Mouse (Mus musculus) right cerebral cortex, postnatal 36 days (tissue): ENCODE measurements around the gene Cd5.
A peak's percentile ranks its signal among the peaks of the same experiment; 100 is the strongest.

Experiments used
- DNase-seq, 2 experiments: peaks; one replicate each; pipeline ENCODE4 v3.0.0; 2022; ENCODE audit warnings: low spot score in 2 of 2, mixed read lengths in 1 of 2

The Cd5 gene

DNA sequence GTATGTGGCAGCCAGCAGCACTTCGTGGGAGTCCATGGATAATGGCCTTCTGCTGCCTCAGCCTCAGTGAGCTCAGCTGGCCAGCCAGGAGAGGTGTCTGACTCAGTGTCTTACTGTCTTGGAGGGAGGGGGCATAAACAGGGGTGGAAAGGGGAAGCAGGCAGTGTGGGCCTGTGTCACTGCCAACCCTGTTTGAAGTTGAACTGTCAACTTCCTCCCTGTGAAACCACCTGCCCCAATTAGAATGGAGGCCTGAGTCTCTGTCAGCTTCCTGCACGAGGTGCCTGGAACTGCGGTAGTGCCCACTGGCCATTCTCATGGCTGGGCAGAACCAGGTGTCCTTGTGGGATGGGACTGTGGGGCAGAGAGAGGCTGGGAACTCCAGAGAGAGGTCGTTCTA, at the start of gene Cd5:
Gene Cd5, minus strand, starts transcription at position 192 of the 400 bp plus-strand sequence.
- DNase-seq = no peak

- DNase-seq = no peak
These were observed 49.4 kb upstream of the Cd5 start for GRCm38 (mm10) chr19:10788242-10788641.

- DNase-seq = no peak
These were observed 48.6 kb upstream of the Cd5 start for GRCm38 (mm10) chr19:10787406-10787805.

DNA sequence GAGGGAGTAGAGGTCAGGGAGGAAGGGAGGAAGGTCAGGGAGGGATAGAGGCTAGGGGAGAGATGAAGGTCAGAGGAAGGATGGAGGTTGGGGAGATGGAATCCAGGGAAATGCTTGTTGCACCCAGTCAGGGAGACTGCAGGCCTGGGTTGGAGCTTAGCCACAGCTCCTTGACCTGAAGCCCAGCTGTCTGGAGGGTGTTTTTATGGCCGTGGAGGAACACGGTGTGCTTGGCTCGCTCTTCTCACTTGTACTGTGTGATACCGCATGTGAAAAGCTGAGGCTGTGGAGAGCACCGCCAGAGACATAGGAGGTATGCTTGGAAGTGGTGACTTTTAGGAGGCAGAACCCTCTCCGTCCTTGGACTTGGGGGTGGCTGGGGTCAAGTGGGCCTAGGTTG, 48.0 kb upstream of the Cd5 start:
- DNase-seq = no peak

DNA sequence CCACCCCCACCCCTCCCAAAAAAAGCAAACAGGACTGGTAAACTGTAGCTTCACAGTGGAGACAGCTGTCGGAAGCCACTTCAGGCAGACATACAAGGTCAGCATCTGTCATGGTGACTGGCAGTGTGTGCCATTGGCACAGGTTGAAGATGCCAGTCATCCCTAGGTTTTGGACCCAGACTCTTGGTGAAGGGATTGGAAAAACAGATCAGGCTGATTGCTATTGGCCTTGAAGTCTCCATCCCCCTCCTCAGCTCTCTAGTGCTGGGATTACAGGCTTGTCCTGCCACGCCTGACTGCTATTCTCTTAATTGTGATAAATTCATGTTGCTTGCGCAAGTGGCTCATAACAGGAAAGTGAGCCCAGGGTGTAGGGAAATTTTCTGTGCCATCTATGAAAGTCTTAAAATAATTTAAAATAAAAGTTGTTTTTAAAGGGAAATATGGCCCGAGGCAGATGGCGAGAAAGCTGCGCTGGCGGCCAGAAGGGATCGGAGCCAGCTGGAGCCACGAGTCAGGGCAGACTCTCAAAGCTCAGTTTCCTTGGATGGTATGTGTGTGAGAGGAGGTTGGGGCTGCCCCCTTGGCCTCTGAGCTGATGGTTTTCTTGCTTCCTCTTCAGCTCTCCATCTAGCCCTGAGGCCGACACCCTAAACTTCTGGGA, 46.1 kb upstream of the Cd5 start:
- DNase-seq = peak in 1 of 2 experiments; percentile 49

- DNase-seq = no peak
These were observed 45.3 kb upstream of the Cd5 start for GRCm38 (mm10) chr19:10784061-10784460.

DNA sequence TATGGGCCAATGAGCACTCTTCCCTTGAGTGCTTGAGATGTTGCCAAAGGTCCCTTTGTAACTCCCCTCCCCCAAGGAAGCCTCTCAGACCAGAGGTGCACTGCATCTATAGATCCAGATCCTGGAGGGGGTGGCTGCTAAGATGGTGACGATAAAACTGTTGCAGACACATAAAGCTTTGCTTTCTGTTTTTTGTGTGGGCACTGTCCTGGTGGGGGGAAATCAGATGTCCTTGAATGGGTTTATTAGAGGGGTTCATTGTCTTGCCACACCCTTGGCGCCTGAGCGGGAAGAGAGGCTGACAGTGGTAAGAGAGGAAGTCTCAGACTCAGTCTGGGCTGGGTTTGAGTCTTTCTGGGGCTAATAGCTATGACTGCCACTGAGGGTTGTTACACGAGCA, 44.4 kb upstream of the Cd5 start:
- no peak for DNase-seq

DNA sequence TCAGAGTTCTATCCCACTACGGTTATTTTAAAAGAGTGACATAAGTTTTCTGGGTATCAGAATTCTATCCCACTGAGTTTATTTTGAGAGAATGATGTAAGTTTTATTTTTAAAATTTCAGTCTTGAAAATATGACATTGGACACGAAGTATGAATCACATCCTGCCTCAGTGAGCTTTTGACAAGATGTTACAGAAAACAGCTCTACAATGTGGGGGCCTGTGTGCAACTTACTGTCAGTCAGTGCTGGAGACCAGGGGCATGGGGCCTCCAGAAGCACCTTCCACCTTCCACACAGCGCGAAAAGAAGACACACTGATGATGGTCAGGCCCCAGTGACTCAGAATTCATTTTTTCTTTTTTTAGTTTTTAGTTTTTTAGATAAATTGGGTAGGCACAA, 42.8 kb upstream of the Cd5 start:
- peak; percentile 46 to 51 for DNase-seq

- no peak for DNase-seq
These were observed 38.1 kb upstream of the Cd5 start for GRCm38 (mm10) chr19:10776906-10777305.

DNA sequence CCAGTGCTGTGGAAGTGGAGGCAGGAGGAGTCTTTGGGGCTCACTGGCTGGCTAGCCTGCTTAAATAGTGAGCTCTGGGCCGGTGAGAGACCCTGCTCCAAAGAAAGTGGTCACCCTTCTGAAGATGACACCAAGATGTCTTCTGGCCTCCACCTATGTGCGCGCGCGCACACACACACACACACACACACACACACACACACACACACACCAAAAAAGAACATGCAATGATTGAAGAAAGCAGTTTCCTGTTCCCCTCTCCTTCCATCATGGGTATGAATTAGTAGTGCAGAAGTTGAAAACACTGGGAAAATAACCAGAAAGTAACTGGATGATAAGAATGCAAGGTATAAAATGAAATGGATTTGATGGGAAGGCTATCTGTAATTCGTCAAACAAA, 35.3 kb upstream of the Cd5 start:
- DNase-seq = no peak

DNA sequence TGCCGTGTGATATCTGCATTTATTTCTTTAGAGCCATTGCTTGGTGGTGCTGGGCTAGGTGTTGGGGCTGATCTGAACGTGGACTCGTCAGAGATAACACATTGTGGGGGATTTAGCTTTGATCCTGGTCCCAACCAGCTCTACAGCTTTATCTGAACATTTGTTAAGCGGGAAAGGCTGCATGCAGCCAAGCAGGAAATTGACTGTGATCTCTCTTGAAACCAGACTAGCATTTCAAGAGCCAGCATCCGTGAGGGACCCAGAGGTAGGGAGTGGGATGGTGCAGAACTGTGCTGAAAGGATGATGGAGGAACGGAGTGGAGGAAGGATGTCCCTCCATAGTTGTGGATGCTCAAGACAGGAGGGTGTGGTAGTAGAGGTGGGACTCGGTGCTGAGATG, 34.6 kb upstream of the Cd5 start:
- no peak for DNase-seq

GRCm38 (mm10) chr19:10772866-10773265, 34.1 kb upstream of the Cd5 start:
- no peak for DNase-seq

DNA sequence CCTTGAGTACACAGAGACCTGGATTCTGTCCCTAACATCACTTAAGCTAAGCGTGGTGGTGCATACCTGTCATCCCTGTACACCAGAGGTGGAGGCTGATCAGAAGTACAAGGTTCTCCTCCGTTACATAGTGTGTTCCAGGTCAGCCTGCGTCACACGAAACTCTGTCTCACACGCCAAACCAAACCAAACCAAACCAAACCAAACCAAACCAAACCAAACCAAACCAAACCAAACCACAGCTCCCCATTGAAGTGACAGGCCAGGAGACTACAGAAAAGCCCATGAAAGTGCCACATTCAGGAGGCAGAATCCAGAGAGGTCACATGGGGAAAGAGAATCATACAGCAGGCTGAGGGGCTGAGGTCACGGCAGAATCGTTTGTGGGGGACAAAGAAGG, 33.2 kb upstream of the Cd5 start:
- no peak for DNase-seq

DNA sequence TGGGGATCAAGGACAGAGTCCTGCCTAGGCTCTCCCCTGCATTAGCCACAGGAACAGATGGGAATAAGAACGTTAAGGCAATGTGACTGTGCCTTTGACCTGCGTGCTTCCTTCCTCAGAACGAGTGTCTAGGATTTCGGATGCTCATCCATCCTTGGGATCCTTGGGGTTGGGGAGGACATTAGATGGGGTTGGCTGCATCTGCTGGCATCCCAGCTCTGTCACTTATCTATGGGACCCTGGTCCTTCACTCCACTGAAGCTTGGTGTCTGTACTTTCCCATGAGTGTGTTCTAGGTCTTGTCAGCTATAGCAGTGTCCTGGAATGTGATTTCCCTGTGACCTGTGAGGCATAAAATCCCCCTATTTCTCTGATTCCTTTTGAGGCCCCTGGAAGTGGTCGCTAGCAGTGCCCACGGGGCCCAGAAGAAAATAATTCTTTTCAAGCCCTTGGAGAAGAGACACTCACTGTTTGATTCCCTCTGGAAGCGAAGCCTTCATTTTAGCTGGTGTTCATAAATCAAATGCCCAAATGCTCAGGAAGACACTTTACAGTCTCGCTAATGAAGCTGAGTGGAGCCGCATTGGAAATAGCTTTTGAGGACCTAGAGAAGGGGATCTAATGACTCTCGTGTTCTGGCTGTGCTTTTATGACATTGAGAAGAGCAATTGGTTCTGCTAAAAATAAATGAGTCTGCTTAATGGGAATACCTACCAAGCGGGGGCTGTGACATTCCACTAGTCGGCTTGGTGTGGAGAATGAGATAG, 30.8 kb upstream of the Cd5 start:
- DNase-seq = no peak

- DNase-seq = no peak
These were observed 30.1 kb upstream of the Cd5 start for GRCm38 (mm10) chr19:10768694-10769428.

DNA sequence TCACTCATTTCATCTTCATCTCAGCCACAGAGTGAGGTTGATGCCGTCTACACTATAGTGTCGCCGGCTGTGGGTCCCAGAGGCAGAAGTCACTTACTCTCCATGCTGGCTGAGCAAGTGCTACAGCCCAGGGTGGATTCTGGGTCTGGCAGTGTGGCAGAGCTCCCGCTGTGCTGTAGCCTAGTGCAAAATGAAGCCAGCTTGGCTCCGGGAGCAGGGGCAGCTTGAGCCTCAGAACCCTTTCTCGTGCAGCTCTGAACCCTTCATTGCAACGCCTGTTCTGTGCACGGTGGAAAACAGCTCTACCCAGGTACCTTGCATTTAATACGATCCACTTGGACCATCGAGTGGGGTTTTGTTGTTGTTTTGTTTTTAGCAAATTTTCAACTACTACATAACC, 28.8 kb upstream of the Cd5 start:
- no peak for DNase-seq

GRCm38 (mm10) chr19:10763381-10764031, 24.7 kb upstream of the Cd5 start:
- DNase-seq = peak in 1 of 2 experiments; percentile 34

- DNase-seq = no peak
These were observed 23.7 kb upstream of the Cd5 start for GRCm38 (mm10) chr19:10762468-10762867.

GRCm38 (mm10) chr19:10761794-10762415, 23.1 kb upstream of the Cd5 start:
- DNase-seq = no peak

DNA sequence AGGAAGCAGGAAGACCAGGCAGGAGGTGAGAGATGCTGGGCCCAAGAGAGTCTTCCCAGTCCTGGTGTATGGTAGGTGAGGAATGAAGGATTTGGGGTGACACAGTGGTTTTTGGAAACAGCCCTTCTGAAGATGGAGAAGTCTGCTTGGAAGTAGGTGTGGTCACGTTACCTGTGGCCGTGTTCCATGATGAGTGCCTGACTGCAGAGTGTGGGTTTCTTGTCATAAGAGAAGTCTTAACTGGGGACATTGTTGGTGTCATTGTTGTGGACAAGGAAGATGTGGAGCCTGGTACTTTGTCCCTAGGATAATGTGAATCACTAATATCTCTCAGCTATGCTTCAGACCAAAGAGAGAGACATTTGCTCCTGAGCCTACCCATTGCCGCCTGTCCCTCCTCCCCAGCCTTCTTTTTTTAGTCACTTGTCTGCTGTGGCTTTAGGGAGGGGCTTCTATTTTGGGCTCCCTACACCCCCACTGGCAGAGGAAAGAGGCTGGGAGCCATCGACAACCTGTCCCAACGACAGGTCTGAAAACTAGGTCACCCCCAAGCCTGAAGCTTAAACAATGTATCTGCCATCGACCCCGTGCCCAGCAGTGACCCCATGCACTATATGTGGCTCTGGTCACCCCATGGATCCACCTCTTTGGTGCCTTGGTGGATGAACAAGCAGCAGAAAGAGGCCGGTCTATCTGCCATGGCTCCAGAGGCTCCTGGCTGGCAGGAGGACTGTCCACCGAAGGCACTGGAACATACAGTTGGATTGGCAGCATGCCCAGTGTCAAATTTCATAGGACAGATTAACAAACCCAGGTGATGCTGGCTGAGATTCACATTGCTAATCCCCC, 21.4 kb upstream of the Cd5 start:
- peak in 1 of 2 experiments; percentile 33 for DNase-seq

DNA sequence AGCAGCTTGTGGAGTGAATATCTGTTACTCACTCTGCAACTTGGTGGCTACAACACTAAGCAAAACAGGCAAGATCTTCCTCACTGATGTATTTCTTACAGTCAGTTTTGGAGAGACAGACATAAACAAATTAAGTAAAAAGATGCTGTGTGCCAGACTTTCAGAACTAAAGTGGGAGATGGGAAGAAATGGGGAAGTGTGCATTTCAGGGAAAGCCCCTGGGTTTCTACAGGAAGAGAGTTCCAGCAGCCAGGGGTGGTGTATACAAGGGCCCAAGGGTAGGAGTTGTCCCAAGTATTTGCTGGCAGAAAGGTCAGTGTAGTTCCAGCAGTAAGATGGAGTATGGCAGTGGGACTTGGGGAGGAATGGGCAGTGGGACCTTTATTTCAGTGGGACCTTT, 20.7 kb upstream of the Cd5 start:
- DNase-seq = no peak
